Mouse (Mus musculus): Measurements from ENCODE around the gene Epop.
"Not testable (repeated sequence)": the region's sequence is repeated elsewhere in the genome, so short reads cannot be mapped to it uniquely, and the experiment has no call there.

Gene Epop

DNA sequence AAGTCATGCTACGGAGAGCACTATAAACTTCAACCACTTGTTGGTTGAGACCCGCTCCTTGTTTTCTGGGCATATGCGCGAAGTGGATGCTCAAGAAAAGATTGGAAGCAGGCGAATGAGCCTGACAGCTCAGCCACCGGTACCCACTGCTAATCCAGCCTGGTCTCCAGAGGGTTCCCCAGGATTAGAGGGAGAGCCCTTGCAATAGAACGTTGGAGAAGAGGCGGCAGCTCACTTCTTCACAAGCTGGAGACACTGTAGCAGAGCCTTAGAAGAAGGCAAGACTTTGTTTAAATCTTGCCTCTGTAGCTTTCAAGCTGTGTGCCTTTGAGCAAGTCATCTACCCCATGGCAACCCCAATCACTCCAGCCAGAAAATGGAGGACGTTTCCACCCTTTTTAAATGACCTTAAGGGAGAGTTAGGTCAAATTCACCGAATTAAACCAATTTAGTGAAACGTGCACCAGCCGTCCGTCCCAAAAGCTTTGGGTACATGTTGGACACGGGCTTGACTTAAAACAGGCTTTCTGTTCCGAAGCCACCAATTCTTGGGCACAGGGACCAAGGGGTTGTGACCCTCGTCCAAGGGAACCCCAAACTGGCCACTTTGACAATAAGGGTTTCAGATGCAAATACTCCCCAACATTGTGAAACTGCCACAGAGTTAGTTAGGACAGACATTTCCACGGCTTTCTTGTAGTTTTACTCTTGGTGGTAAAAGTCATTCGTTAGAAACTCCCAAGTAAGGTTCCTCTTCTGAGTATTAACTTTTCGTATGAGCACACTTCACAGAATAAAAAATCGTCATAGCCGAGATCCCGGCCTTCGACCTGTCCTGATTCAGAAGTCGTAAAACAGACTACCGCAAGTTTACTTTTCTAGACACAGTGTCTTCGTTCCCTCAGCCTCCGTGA is 31.5 kb upstream of the Epop start:
- peak; percentile 57 for DNase-seq (ENCODE audit: low spot score)

- DNase-seq (ENCODE audit: low spot score): peak; percentile 84
Measured at GRCm38 (mm10) chr11:97659990-97660714, 30.6 kb upstream of the Epop start.

- DNase-seq (ENCODE audit: low spot score): no peak
Measured at GRCm38 (mm10) chr11:97659267-97659989, 29.9 kb upstream of the Epop start.

DNA sequence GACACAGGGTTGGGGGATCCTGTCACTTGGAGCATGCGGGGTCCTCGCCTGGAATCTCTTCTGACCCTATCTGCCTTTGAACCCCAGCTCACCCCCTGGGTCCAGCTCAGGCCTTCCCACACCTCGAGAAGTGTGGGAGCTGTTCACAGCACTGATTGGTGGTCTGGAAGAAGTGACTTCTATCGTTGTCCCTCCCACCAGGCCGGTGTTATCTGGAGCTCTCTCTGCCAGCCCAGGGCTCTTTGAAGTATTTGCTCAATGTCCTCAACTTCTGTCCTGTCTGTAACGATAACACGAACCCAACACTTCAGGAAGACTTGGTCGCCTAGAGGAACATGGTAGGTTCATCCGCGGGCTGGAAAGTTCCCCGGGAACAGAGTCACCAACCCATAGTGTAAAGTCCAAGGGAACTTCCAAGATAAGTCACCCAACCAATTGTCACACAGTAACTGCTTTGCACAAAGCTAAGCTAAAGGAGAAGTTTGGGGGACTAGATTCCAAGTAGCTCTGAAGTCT is 29.3 kb upstream of the Epop start:
- peak; percentile 51 for DNase-seq (ENCODE audit: low spot score)

- not testable (repeated sequence) for DNase-seq (ENCODE audit: low spot score)
Measured at GRCm38 (mm10) chr11:97657967-97658366, 28.5 kb upstream of the Epop start.

GRCm38 (mm10) chr11:97657184-97657945 is 27.9 kb upstream of the Epop start:
- DNase-seq (ENCODE audit: low spot score): no peak

DNA sequence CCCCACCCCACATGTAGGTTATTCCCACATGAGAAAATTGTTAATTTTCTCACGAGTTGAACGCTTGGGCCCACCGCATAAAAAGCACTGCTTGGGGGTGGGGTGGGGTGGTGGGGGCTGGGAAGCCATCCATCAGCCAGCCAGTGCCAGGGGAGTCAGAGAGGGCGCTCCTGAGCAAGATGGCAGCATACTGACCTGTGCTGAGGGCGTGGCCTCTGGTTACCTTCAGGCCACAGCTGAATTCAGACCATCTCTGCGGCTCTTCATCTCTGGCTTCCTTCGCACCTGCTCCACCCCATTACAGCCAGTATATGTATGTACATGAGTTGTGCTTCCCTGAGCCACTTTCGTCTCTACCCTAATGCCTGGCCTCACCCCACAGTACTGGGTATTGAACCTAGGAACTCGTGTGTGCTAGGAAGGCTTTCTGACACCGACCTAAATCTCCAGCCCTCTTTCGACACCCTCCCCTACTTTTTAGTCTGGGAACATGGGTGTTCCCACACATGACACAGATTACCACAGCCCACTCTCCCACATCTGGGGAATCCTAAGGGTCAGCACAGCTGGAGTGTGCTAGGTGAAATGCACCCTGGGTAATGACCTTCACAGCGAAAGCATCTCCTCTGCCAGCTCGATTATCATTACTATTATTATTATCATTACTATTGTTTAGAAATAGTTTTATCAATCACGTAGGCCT is 26.9 kb upstream of the Epop start:
- DNase-seq (ENCODE audit: low spot score): no peak

DNA sequence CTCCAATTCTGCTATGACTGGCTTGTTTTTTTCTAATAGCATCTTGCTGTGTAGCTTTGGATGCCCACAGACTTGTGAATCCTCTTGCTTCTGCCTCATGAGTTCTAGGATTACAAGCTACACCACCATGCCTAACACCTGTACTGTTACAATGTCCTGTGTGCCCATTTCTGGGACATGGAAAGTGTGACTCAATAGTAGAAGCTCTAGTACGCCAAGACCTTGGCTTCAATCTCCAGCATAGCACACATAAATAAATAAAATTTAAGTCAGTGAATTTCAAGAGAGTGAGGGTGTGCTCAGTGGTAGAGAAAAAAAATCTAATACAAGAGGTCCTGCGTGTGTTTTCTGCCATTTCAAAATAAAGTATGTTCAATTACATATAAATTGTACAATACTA is 24.7 kb upstream of the Epop start:
- DNase-seq (ENCODE audit: low spot score): no peak

DNA sequence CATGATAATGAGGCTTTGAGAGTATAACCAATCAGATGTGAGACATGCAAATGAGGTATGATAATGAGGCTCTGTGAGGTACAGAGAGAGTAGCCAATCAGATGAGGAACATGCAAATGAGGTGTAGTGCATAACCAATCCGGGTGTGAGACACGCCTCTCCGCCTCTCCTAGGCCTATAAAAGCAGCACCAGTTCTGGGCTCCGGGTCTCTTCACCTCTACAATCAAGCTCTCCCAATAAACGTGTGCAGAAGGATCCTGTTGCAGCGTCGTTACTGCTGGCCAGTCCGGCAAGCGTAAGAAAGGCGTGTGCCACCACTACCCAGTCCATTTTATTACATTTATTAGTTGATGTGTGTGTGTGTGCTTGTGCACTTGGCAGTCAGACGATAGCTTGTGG is 23.9 kb upstream of the Epop start:
- not testable (repeated sequence) for DNase-seq (ENCODE audit: low spot score)

GRCm38 (mm10) chr11:97650341-97650740 is 20.8 kb upstream of the Epop start:
- DNase-seq (ENCODE audit: low spot score): no peak

GRCm38 (mm10) chr11:97648541-97648940 is 19.0 kb upstream of the Epop start:
- DNase-seq (ENCODE audit: low spot score): not testable (repeated sequence)

- DNase-seq (ENCODE audit: low spot score): no peak
Measured at GRCm38 (mm10) chr11:97644834-97645233, 15.3 kb upstream of the Epop start.

DNA sequence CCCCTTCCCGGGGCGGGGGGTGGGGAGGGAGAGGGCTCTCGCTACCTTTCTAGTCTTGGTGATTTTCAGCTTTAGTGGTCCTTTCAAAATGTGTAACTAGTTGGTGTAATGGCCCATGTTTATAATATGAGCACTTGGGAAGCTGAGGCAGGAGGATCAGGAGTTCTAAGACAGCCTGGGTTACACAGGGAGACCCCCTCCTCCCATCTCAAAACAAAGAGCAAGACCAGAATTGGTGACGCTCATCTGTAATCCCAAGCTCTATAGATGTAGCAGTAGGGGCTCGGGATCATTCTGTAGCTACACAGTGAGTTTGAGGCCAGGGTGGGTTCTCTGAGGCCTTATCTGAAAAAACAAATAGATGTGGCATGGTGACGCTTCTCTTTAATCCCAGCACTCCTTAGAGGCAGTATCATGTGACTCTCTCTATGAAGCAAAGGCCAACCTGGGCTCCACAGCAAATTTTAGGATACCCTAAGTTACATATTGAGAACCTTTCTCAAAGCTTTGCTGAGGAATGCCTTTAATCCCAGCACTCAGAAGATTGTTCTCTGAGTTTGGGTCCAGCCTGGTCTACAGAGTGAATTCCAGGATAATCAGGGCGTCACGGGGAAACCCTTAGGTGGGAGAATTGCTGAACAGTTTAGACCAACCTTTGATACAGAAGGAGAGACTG is 14.0 kb upstream of the Epop start:
- no peak for DNase-seq (ENCODE audit: low spot score)

DNA sequence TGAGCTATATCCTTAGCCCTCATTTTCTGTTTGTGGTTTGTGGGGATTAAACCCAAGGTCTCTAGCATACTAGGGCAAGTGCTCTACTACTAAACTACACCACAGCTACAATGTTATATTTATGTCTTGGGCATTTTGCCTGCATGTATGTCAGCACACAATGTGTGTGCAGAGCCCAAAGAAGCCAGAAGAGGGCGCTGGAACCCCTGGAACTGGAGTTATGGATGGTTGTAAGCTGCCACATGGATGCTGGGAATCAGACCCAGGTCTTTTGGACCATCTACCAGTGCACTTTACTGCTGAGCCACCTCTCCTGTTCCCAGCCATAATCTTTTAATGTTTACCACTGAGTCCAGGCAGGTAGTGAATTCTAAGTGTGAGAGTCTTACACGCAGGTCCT is 13.2 kb upstream of the Epop start:
- no peak for DNase-seq (ENCODE audit: low spot score)

GRCm38 (mm10) chr11:97641668-97642067 is 12.2 kb upstream of the Epop start:
- DNase-seq (ENCODE audit: low spot score): no peak

DNA sequence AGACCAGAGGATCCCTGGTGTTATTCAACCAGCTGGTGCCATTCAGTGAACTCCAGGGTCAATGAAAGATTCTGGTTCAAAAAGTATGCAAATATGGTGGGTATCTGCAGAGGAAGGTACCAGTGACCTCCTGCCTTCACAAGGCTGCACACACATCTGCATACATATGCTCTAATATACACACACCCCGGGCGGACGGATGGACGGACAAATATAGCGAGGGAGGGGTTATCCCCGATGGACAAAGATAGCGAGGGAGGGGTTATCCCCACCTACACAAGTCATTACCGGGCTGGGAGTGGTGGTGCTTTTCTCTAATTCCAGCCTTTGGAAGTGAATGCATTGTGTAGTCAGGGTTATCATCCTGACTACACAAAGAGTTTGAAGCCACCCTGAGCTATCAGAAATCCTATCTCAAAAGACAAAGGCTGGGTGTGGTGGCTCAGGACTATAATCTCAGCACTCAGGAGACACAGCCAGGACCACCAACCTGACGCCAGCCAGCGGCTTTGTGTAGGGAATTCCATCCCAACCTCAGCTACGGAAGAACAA is 6.0 kb upstream of the Epop start:
- DNase-seq (ENCODE audit: low spot score): no peak

DNA sequence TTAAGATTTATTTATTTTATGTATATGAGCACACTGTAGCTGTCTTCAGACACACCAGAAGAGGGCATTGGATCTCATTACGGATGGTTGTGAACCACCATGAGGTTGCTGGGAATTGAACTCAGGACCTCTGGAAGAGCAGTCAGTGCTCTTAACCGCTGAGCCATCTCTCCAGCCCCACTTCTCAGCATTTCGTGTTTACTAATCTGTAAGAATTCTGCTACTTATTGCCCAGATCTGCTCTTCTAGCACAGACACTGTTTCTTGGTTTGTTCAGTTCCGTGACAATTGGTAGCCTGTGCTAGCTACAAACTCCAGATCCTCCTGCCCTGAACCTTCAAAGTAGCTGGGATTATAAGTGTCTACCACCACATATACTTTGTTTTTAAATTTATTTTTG is 2.9 kb upstream of the Epop start:
- DNase-seq (ENCODE audit: low spot score): not testable (repeated sequence)

DNA sequence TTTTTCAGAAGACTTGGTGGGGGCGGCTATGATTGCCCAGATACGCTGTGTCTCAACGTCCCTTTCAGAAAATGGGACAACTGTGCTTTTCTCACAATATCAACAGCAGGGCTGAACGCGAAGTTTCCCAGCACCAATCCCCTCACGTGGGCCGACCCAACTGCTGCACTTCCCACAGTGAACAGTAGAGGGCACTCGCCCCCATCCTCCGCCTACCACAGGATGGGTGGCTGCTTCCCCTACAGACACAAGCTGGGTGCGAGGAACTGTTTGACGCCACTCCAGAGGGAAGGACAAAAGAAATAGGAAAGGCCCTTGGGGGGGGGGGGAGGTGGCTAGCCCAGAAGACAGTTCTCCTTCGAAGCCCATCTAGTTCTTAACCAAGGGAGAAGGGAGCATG is 2.4 kb upstream of the Epop start:
- DNase-seq (ENCODE audit: low spot score): peak; percentile 81

DNA sequence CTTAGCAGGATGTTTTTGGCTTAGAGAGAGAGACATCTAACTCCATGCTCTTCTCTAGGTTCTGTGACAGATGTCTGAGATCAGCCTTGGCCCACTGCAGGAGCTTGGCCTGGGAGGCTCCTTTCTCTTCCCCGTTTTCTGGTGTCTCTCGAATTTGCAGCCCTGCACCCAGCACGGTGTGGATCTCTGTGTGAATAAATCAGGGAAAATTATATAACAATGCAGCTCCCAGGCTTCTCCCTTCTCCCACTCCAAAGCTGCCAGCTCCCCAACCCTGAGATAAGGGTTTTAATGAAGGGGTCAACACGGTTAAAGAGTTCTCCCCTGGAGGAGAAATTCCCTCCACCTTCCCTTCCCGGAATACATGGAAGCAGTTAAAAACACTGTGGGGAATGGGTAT is 2.0 kb upstream of the Epop start:
- DNase-seq (ENCODE audit: low spot score): no peak

GRCm38 (mm10) chr11:97631046-97631445 is 1.5 kb upstream of the Epop start:
- no peak for DNase-seq (ENCODE audit: low spot score)
